Mouse (Mus musculus) liver (tissue): ENCODE results near the gene Gpx4.

ENCODE experiments used
- DNase-seq: peaks from one replicate; pipeline ENCODE4 v3.0.0-alpha.2; 2020; ENCODE audit warnings: mixed read lengths

Gpx4 gene

GRCm38 (mm10) chr10:80074813-80075601 is 28.0 kb downstream of the Gpx4 start:
- DNase-seq, result peak; percentile 68

GRCm38 (mm10) chr10:80075924-80076323 is 29.0 kb downstream of the Gpx4 start:
- no peak for DNase-seq

GRCm38 (mm10) chr10:80076386-80076785 is 29.4 kb downstream of the Gpx4 start:
- DNase-seq, result no peak

GRCm38 (mm10) chr10:80077312-80077711 is 30.3 kb downstream of the Gpx4 start:
- no peak for DNase-seq

- no peak for DNase-seq
Measured at GRCm38 (mm10) chr10:80078366-80078765, 31.4 kb downstream of the Gpx4 start.

- DNase-seq, result peak; percentile 90
Measured at GRCm38 (mm10) chr10:80080396-80081070, 33.6 kb downstream of the Gpx4 start.

- peak; percentile 92 for DNase-seq
Measured at GRCm38 (mm10) chr10:80081075-80081474, 34.1 kb downstream of the Gpx4 start.

GRCm38 (mm10) chr10:80084817-80085487 is 38.0 kb downstream of the Gpx4 start:
- no peak for DNase-seq

GRCm38 (mm10) chr10:80086847-80087246 is 39.9 kb downstream of the Gpx4 start:
- no peak for DNase-seq

GRCm38 (mm10) chr10:80087483-80087882 is 40.5 kb downstream of the Gpx4 start:
- DNase-seq, result no peak

- no peak for DNase-seq
Measured at GRCm38 (mm10) chr10:80089146-80089545, 42.2 kb downstream of the Gpx4 start.

GRCm38 (mm10) chr10:80091527-80091926 is 44.6 kb downstream of the Gpx4 start:
- no peak for DNase-seq

GRCm38 (mm10) chr10:80092690-80093089 is 45.7 kb downstream of the Gpx4 start:
- no peak for DNase-seq

GRCm38 (mm10) chr10:80094085-80094484 is 47.1 kb downstream of the Gpx4 start:
- DNase-seq, result no peak

GRCm38 (mm10) chr10:80094684-80095083 is 47.7 kb downstream of the Gpx4 start:
- no peak for DNase-seq

- no peak for DNase-seq
Measured at GRCm38 (mm10) chr10:80095547-80095946, 48.6 kb downstream of the Gpx4 start.

- peak; percentile 78 for DNase-seq
Measured at GRCm38 (mm10) chr10:80097275-80097674, 50.3 kb downstream of the Gpx4 start.

GRCm38 (mm10) chr10:80098630-80099029 is 51.7 kb downstream of the Gpx4 start:
- peak; percentile 34 for DNase-seq

- peak; percentile 57 for DNase-seq
Measured at GRCm38 (mm10) chr10:80100982-80101381, 54.0 kb downstream of the Gpx4 start.

- DNase-seq, result peak; percentile 93
Measured at GRCm38 (mm10) chr10:80102216-80102915, 55.4 kb downstream of the Gpx4 start.

GRCm38 (mm10) chr10:80103032-80103431 is 56.1 kb downstream of the Gpx4 start:
- peak; percentile 47 for DNase-seq

GRCm38 (mm10) chr10:80104181-80104580 is 57.2 kb downstream of the Gpx4 start:
- no peak for DNase-seq

- DNase-seq, result no peak
Measured at GRCm38 (mm10) chr10:80105460-80105859, 58.5 kb downstream of the Gpx4 start, which contains the start of gene Sbno2. Sbno2 (minus strand) TSS chr10:80105571.
